Mouse (Mus musculus) thymus, adult 2 months (tissue): ENCODE results near the gene Dgkg. TPM values are rescaled to one million over a fixed set of nuclear protein-coding genes. Genes with fewer than 3 reads are reported as not detected.

Source experiments
- DNase-seq: peaks from one replicate; pipeline ENCODE4 v3.0.0; 2021
- H3K27ac ChIP-seq: fragments of 200-500 bp; 2 replicates; pipeline ENCODE4 v1.5.1; 2012; ENCODE audit warnings: low read length, control low read depth; ENCODE audit not compliant: control insufficient read depth, insufficient read depth
- H3K27me3 ChIP-seq: fragments of 200-500 bp; 2 replicates; pipeline ENCODE4 v1.6.1; 2012; ENCODE audit warnings: mild to moderate bottlenecking, low read length, moderate library complexity, mixed read lengths; ENCODE audit not compliant: control insufficient read depth, insufficient read depth
- H3K36me3 ChIP-seq: fragments of 200-500 bp; 2 replicates; pipeline ENCODE4 v1.6.1; 2012; ENCODE audit warnings: mild to moderate bottlenecking, low read length, moderate library complexity; ENCODE audit not compliant: control insufficient read depth, insufficient read depth
- H3K4me1 ChIP-seq: fragments of 200-500 bp; replicated peaks from 2 replicates; pipeline ENCODE4 v1.6.1; 2012; ENCODE audit warnings: low read length; ENCODE audit not compliant: control insufficient read depth, insufficient read depth
- H3K4me3 ChIP-seq: fragments of 200-500 bp; 2 replicates; pipeline ENCODE4 v1.5.1; 2012; ENCODE audit warnings: mild to moderate bottlenecking, low read length, control low read depth, moderate library complexity; ENCODE audit not compliant: control insufficient read depth, insufficient read depth
- CTCF ChIP-seq: fragments of 200-500 bp; IDR thresholded peaks from 2 replicates; pipeline ENCODE4 v1.5.1; 2012; ENCODE audit warnings: mild to moderate bottlenecking, control low read depth, low read length, moderate library complexity, borderline replicate concordance; ENCODE audit not compliant: control insufficient read depth, poor library complexity, insufficient read depth; ENCODE audit errors: extremely low read depth
- POLR2A ChIP-seq: fragments of 200-500 bp; IDR thresholded peaks from 2 replicates; pipeline ENCODE4 v1.6.1; 2012; ENCODE audit warnings: mild to moderate bottlenecking, low read length, control low read depth, moderate library complexity; ENCODE audit not compliant: control insufficient read depth, poor library complexity, insufficient read depth; ENCODE audit errors: extremely low read depth
- WGBS: fragments of 180-500 bp; shearing (Covaris S2); methylation state at CpG from one replicate; pipeline ENCODE4 v1.1.7; 2018; 5-methylcytosine and 5-hydroxymethylcytosine counted together
- polyA plus RNA-seq: library from polyadenylated mRNA; depleted of rRNA; stranded (reverse); fragments of >200 nt; gene quantifications from 2 replicates; pipeline ENCODE4 v1.2.3, GENCODE M21; 2012

Dgkg gene
- polyA plus RNA-seq, 1 experiment: 8.1 TPM

GRCm38 (mm10) chr16:22589619-22590018 lies 67.4 kb downstream of the Dgkg start:
- no peaks in the 10 kb centered on the region for H3K4me1 ChIP-seq
- no peak overlapping the region for H3K27ac ChIP-seq
- DNase-seq: no peak
- H3K4me3 ChIP-seq: no peak overlapping the region
- WGBS: 90% methylated on average over 5 of the region's 5 CpGs
- H3K27me3 ChIP-seq: no peaks in the 10 kb centered on the region
- H3K36me3 ChIP-seq: no peaks in the 10 kb centered on the region
- TF ChIP-seq POLR2A: no peak
- TF ChIP-seq CTCF: no peak

- TF ChIP-seq POLR2A (no peak), CTCF (no peak)
- no peak overlapping the region for H3K27ac ChIP-seq
- H3K4me3 ChIP-seq: no peak overlapping the region
- no peaks in the 10 kb centered on the region for H3K4me1 ChIP-seq
- no peak for DNase-seq
- 96% methylated on average over 11 of the region's 11 CpGs for WGBS
- no peaks in the 10 kb centered on the region for H3K27me3 ChIP-seq
- H3K36me3 ChIP-seq: no peaks in the 10 kb centered on the region
Observed at GRCm38 (mm10) chr16:22586151-22586836, 70.7 kb downstream of the Dgkg start.

GRCm38 (mm10) chr16:22585523-22585922 lies 71.5 kb downstream of the Dgkg start:
- WGBS: 99% methylated on average over 3 of the region's 3 CpGs

GRCm38 (mm10) chr16:22583401-22583800 lies 73.6 kb downstream of the Dgkg start:
- TF ChIP-seq POLR2A (no peak), CTCF (no peak)
- H3K4me3 ChIP-seq: no peak overlapping the region
- no peak for DNase-seq
- 97% methylated on average over 2 of the region's 2 CpGs for WGBS
- no peaks in the 10 kb centered on the region for H3K4me1 ChIP-seq
- no peak overlapping the region for H3K27ac ChIP-seq
- no peaks in the 10 kb centered on the region for H3K27me3 ChIP-seq
- peaks cover 3% of the 10 kb centered on the region; the same call in 1 of the 2 replicates for H3K36me3 ChIP-seq

More at GRCm38 (mm10) chr16:22585523-22585922, 71.5 kb downstream of the Dgkg start:
- no peaks in the 10 kb centered on the region for H3K27me3 ChIP-seq
- no peak overlapping the region for H3K4me3 ChIP-seq
- no peaks in the 10 kb centered on the region for H3K36me3 ChIP-seq
- H3K4me1 ChIP-seq: no peaks in the 10 kb centered on the region
- no peak for DNase-seq
- no peak overlapping the region for H3K27ac ChIP-seq
- TF ChIP-seq CTCF: no peak
- TF ChIP-seq POLR2A: no peak

GRCm38 (mm10) chr16:22582173-22582929 lies 74.7 kb downstream of the Dgkg start:
- Histone ChIP-seq H3K27me3 (no peaks in the 10 kb centered on the region), H3K4me1 (no peaks in the 10 kb centered on the region), H3K4me3 (no peak overlapping the region), H3K36me3 (peaks cover 3% of the 10 kb centered on the region; the same call in 1 of the 2 replicates), H3K27ac (no peak overlapping the region)
- DNase-seq: no peak
- WGBS: 91% methylated on average over 11 of the region's 11 CpGs
- TF ChIP-seq POLR2A (no peak), CTCF (no peak)

GRCm38 (mm10) chr16:22580103-22580502 lies 76.9 kb downstream of the Dgkg start:
- 91% methylated on average over 5 of the region's 5 CpGs for WGBS
- Histone ChIP-seq H3K27ac (no peak overlapping the region), H3K27me3 (no peaks in the 10 kb centered on the region), H3K36me3 (peaks cover 3% of the 10 kb centered on the region; the same call in 1 of the 2 replicates), H3K4me1 (no peaks in the 10 kb centered on the region), H3K4me3 (no peak overlapping the region)
- no peak for TF ChIP-seq POLR2A
- TF ChIP-seq CTCF: no peak
- DNase-seq: no peak
